9 mouse cellular contexts compared by ENCODE assay signal in genomic region chrX:36550906-36551305, GRCm38 (mm10). TPM values are rescaled to one million over a fixed set of nuclear protein-coding genes. Genes with fewer than 3 reads are reported as not detected.
DNase-seq lines count a peak whose midpoint lies in the region; ATAC-seq lines count a peak whose summit lies in the region.
"Had no signal": no experiment of that assay in that cellular context is flagged by ENCODE, and none has a peak within 500 bp of the region (broad histone marks: within the 10 kb centered on the region; RNA-seq: fewer than 3 reads in every experiment).

No protein-coding gene starts in this region.

- no peak overlapping the region for H3K4me3 ChIP-seq in forebrain, embryonic 11.5 days (ENCODE audit: low read depth, low read length)
- no peak overlapping the region for H3K4me3 ChIP-seq in midbrain, embryonic 14.5 days (replicated peaks; ENCODE audit: low read depth, low read length)

- no peaks in the 10 kb centered on the region for H3K9me3 ChIP-seq in forebrain, embryonic 11.5 days (ENCODE audit: control insufficient read depth, low read length)
- no peaks in the 10 kb centered on the region for H3K9me3 ChIP-seq in midbrain, embryonic 14.5 days (ENCODE audit: control insufficient read depth, low read length)

- no peak overlapping the region for H3K4me2 ChIP-seq in forebrain, embryonic 11.5 days (ENCODE audit: low read depth, low read length, severe bottlenecking)
- H3K4me2 ChIP-seq in midbrain, embryonic 14.5 days (ENCODE audit: low read length) = no peak overlapping the region

- no peak overlapping the region for H3K9ac ChIP-seq in forebrain, embryonic 11.5 days (ENCODE audit: low read length)
- no peak overlapping the region for H3K9ac ChIP-seq in midbrain, embryonic 14.5 days (replicated peaks; ENCODE audit: low read length)

- peak; percentile 65; the same call in 1 of the 2 replicates for ATAC-seq in forebrain, embryonic 11.5 days (replicated peaks; ENCODE audit: low FRiP score)
- ATAC-seq in midbrain, embryonic 14.5 days (ENCODE audit: low FRiP score, low TSS enrichment) = peak; percentile 58; the same call in 1 of the 2 replicates
- ATAC-seq in granulocyte monocyte progenitor cell, adult 5-6 weeks (replicated peaks; ENCODE audit: poor library complexity, severe bottlenecking) = no peak

- no peaks in the 10 kb centered on the region for H3K27me3 ChIP-seq in forebrain, embryonic 11.5 days (ENCODE audit: control insufficient read depth, insufficient read depth, low read length)
- no peaks in the 10 kb centered on the region for H3K27me3 ChIP-seq in midbrain, embryonic 14.5 days (ENCODE audit: control insufficient read depth, insufficient read depth, low read length)

- H3K36me3 ChIP-seq in forebrain, embryonic 11.5 days (ENCODE audit: control insufficient read depth, insufficient read depth, low read length) = no peaks in the 10 kb centered on the region
- no peaks in the 10 kb centered on the region for H3K36me3 ChIP-seq in midbrain, embryonic 14.5 days (ENCODE audit: control insufficient read depth, insufficient read depth, low read length)

- DNase-seq in urinary bladder, postnatal 14 days (ENCODE audit: low spot score) = peak; percentile 37
- no peak for DNase-seq in urinary bladder, postnatal 10 days (ENCODE audit: low spot score)
- peak; percentile 62 for DNase-seq in forebrain, embryonic 11.5 days (ENCODE audit: low spot score)
- peak; percentile 58 for DNase-seq in heart, postnatal 4 days
- peak; percentile 1 to 14 for DNase-seq in layer of hippocampus, postnatal 14 days (ENCODE audit: low spot score in 2 of 2)
- peak; percentile 74 for DNase-seq in midbrain, embryonic 14.5 days
- no peak for DNase-seq in right cerebral cortex, postnatal 25 days

- H3K4me1 ChIP-seq in forebrain, embryonic 11.5 days (replicated peaks; ENCODE audit: control insufficient read depth, insufficient read depth, low read length) = no peaks in the 10 kb centered on the region
- H3K4me1 ChIP-seq in midbrain, embryonic 14.5 days (ENCODE audit: control insufficient read depth, insufficient read depth, low read length) = no peaks in the 10 kb centered on the region

- peak overlapping the region; percentile 53 for H3K27ac ChIP-seq in forebrain, embryonic 11.5 days (ENCODE audit: low read depth, low read length)
- H3K27ac ChIP-seq in midbrain, embryonic 14.5 days (replicated peaks; ENCODE audit: low read depth, low read length) = peak overlapping the region; percentile 52

- 25% methylated on average over 5 of the region's 5 CpGs for WGBS in forebrain, embryonic 11.5 days
- WGBS in midbrain, embryonic 14.5 days = 24% methylated on average over 5 of the region's 5 CpGs

RNA-seq across cellular contexts. Expression of gene Pgrmc1, which starts 47.1 kb away (rescaled TPM):
- 382 and 393 TPM in 2 replicates for polyA plus RNA-seq in forebrain, embryonic 11.5 days (2014; fragmentation: Nextera tagmentation; extraction: Ambion mirVana)
- 10 to 100 TPM; 45.7 to 49.2 TPM for total RNA-seq in heart, postnatal 4 days (2021)
- total RNA-seq in layer of hippocampus, postnatal 14 days (2021) = 100 to 1,000 TPM; 276 to 278 TPM
- 708 and 733 TPM in 2 replicates for polyA plus RNA-seq in midbrain, embryonic 14.5 days (2014; fragmentation: Nextera tagmentation; extraction: Ambion mirVana)
- 29.8 and 43.6 TPM in 2 replicates for total RNA-seq in granulocyte monocyte progenitor cell, adult 5-6 weeks (2014; fragmentation: Nextera tagmentation)
- total RNA-seq in granulocyte monocyte progenitor cell, adult 5-6 weeks (2017) = 52.1 and 69.9 TPM in 2 replicates

RNA-seq across cellular contexts. Expression of gene Gm14569, which starts 59.3 kb away (rescaled TPM):
- polyA plus RNA-seq in forebrain, embryonic 11.5 days (2014; fragmentation: Nextera tagmentation; extraction: Ambion mirVana) = not detected in 2 replicates
- not detected for total RNA-seq in heart, postnatal 4 days (2021)
- 1 to 10 TPM; 4.8 to 5.8 TPM for total RNA-seq in layer of hippocampus, postnatal 14 days (2021)
- polyA plus RNA-seq in midbrain, embryonic 14.5 days (2014; fragmentation: Nextera tagmentation; extraction: Ambion mirVana) = not detected in 2 replicates
- not detected in 2 replicates for total RNA-seq in granulocyte monocyte progenitor cell, adult 5-6 weeks (2014; fragmentation: Nextera tagmentation)
- total RNA-seq in granulocyte monocyte progenitor cell, adult 5-6 weeks (2017) = not detected in 2 replicates
- polyA plus RNA-seq: liver, embryonic 16.5 days had no signal

Comparison
In these comparisons a context has a peak if more than half of its experiments do, and no peak if none do; other contexts are left out.
1. DNase-seq: peak in urinary bladder, postnatal 14 days (single experiment), forebrain, embryonic 11.5 days (single experiment), heart, postnatal 4 days (single experiment), layer of hippocampus, postnatal 14 days (2 of 2) and midbrain, embryonic 14.5 days (single experiment); none in urinary bladder, postnatal 10 days (single experiment) and right cerebral cortex, postnatal 25 days (single experiment).
2. RNA of gene Gm14569, which starts 59.3 kb away (total RNA-seq): 4.8 to 5.8 TPM in layer of hippocampus, postnatal 14 days; not detected in heart, postnatal 4 days and not detected in granulocyte monocyte progenitor cell, adult 5-6 weeks; every median in the first group is over 4 times any median in the second.